Mouse (Mus musculus): ENCODE results near the gene Nat8. TPM values are rescaled to one million over a fixed set of nuclear protein-coding genes. Genes with fewer than 3 reads are reported as not detected.
"Not testable (repeated sequence)": the region's sequence is repeated elsewhere in the genome, so short reads cannot be mapped to it uniquely, and the experiment has no call there.

Gene Nat8
- polyA plus RNA-seq, 1 experiment from 2014 or later: not detected

DNA sequence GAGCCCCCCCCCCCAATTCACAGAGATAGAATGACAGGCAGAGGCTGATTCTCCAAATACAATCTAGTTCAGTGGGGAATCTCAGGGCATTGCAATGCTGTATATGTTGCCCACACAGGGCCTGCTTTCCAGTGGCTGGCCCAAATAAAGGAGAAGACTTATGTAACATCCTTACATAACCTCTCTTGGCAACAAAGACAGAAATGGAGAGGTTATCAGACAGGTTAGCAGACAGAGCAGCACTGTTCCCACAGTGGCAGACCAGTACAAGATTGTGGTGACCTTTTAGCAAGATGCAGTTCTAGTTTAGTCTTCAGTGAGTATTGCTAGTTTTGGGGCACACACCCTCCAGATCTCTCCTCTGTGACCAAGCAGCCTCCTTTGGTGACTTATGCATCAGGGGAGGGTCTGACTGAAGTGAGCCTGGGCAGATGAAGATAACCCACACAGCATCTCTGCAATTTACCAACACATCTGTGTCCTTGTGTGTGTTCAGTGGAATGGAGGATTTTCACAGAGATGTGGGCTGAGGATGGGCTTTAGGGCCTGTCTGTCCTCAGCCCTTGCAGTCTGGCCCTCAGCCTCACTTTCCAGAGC lies 2.7 kb upstream of the Nat8 start:
- not testable (repeated sequence) for H3K9ac ChIP-seq; H3K9me3 ChIP-seq; ATAC-seq (ENCODE audit: insufficient number of reproducible peaks, insufficient read depth, low FRiP score, low TSS enrichment, low read depth); H3K4me2 ChIP-seq; H3K27ac ChIP-seq; H3K36me3 ChIP-seq; H3K27me3 ChIP-seq; H3K4me1 ChIP-seq; H3K4me3 ChIP-seq

DNA sequence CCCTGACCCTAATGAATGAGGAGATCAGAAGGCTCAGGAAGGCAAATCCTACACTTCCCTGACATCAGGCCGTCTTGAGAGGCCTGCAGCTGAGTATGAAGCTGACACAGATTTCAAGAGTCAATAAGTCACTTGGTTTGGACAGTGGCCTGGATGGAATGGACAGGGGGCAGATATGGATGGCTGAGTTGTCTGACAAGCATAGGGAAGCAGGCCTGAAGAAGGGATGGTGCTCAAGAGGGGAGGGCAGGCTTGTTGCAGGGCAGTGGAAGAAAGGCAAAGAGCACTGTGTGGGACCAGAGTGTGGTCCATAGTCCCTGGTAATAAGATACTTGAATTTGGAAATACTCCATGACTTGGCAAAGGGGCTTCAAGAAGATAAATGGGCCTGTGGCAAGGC lies 2.4 kb downstream of the Nat8 start:
- Histone ChIP-seq H3K9me3 (no peaks in the 10 kb centered on the region), H3K36me3 (no peaks in the 10 kb centered on the region), H3K4me2 (no peak overlapping the region), H3K4me1 (no peaks in the 10 kb centered on the region), H3K27ac (no peak overlapping the region), H3K9ac (no peak overlapping the region), H3K4me3 (no peak overlapping the region), H3K27me3 (no peaks in the 10 kb centered on the region)
- WGBS: 58% methylated on average over 1 of the region's 1 CpGs
- ATAC-seq (ENCODE audit: insufficient number of reproducible peaks, insufficient read depth, low FRiP score, low TSS enrichment, low read depth): no peak

DNA sequence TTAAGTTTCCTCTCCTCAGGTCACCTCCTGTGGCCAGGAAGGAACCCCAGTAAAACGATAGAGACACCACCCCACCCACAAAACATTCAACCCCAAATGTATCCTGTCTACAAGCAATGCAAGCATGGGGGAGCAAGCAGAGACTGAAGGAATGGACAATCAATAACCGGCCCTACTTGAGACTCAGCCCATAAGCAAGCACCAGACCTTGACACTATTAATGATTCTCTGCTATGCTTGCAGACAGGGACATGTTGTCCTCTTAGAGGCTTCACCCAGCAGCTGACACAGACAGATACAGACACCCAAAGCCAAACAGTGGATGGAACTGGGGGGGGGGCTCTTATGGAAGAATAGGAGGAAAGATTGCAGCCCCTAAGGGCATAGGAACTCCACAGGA lies 6.0 kb downstream of the Nat8 start:
- H3K4me3 ChIP-seq: no peak overlapping the region
- no peak overlapping the region for H3K4me2 ChIP-seq
- 86% methylated on average over 2 of the region's 2 CpGs for WGBS
- H3K27me3 ChIP-seq: no peaks in the 10 kb centered on the region
- H3K9me3 ChIP-seq: no peaks in the 10 kb centered on the region
- H3K9ac ChIP-seq: no peak overlapping the region
- no peak for ATAC-seq (ENCODE audit: insufficient number of reproducible peaks, insufficient read depth, low FRiP score, low TSS enrichment, low read depth)
- no peak overlapping the region for H3K27ac ChIP-seq
- H3K36me3 ChIP-seq: no peaks in the 10 kb centered on the region
- no peaks in the 10 kb centered on the region for H3K4me1 ChIP-seq

DNA sequence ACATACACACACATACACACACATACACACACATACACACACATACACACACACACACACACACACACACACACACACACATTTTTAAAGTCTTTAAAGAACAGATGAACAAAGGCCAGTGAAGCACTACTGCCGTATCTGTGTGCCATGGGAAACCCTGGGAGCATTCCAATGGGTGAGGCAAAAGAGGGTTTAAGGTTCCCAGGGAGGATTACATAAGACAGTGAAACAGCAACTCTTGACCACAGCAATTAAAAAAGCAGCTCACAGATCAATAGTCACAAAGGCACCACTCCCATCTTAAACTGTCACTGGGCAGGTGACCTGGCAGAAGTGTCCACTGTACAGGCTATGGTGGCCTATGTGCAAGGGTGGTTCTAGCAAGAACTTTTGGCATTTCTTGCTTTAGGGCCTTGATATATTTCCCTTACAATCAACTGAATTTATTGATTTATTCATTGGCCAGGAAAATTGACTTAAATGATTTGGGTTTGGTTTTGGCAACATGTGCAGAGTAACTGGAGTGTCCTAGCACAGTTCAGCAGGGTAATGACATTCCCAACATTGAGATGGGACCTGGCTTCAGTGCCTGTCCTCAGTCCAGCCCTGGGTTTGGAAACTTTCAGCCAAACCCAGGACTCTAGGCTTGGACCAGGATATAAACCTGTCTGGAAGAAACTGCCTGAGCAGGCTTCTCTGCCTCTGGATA lies 8.3 kb downstream of the Nat8 start:
- Histone ChIP-seq H3K4me2 (no peak overlapping the region), H3K4me1 (no peaks in the 10 kb centered on the region), H3K4me3 (no peak overlapping the region), H3K27me3 (no peaks in the 10 kb centered on the region), H3K9me3 (no peaks in the 10 kb centered on the region), H3K9ac (no peak overlapping the region), H3K27ac (no peak overlapping the region), H3K36me3 (no peaks in the 10 kb centered on the region)
- no peak for ATAC-seq (ENCODE audit: insufficient number of reproducible peaks, insufficient read depth, low FRiP score, low TSS enrichment, low read depth)
- 88% methylated on average over 1 of the region's 1 CpGs for WGBS

DNA sequence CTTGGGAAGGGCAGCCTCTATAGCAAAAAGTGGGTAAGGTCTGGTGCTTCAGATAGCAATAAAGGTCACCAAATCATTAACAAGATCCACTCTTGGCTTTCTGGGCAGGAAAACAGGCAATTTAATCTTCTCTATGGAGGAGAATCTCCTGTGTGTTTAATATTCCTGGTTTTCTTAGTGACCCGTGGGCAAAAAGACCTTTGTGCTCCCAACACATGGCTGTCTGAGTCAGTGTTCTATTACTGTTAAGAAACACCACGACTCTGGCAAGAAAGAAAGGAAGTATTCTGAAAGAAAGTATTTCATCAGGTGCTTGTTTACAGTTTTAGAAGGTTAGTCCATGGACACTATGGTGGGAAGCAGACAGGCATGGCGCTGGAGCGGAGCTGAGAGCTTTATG lies 9.6 kb downstream of the Nat8 start:
- ATAC-seq (ENCODE audit: insufficient number of reproducible peaks, insufficient read depth, low FRiP score, low TSS enrichment, low read depth): no peak
- Histone ChIP-seq H3K27ac (no peak overlapping the region), H3K9ac (no peak overlapping the region), H3K36me3 (no peaks in the 10 kb centered on the region), H3K4me1 (no peaks in the 10 kb centered on the region), H3K4me3 (no peak overlapping the region), H3K9me3 (no peaks in the 10 kb centered on the region), H3K4me2 (no peak overlapping the region), H3K27me3 (no peaks in the 10 kb centered on the region)
- 84% methylated on average over 4 of the region's 4 CpGs for WGBS

DNA sequence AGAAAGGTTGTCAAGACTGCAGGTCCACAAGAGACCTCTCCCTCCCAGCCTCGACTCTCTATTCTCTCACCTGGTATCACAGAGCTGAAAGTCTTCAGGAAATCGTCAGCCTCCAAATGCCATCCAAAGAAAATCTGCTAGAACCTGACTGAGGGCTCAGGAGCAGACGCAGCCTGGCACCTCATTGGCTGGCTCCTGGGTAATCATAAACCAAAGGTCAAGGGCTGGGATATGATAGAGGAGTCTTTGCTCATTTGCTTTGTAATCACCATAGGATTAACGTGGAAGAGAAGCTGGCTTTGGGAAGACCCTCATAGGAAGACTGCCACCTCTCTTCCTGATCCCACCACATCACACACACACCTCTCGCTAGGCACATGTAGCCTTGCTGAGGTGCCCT lies 11.0 kb downstream of the Nat8 start, which contains the start of the genes Nat8f6 and Nat8f5:
TSS of gene Nat8f6 (minus strand) at position 118 of the 400 bp plus-strand sequence.
TSS of gene Nat8f5 (minus strand) at position 136 of the 400 bp plus-strand sequence.
- ATAC-seq (ENCODE audit: insufficient number of reproducible peaks, insufficient read depth, low FRiP score, low TSS enrichment, low read depth): no peak
- Histone ChIP-seq H3K27me3 (no peaks in the 10 kb centered on the region), H3K4me2 (no peak within 1 kb of the TSS), H3K4me3 (no peak within 1 kb of the TSS), H3K9me3 (no peaks in the 10 kb centered on the region), H3K9ac (no peak within 1 kb of the TSS), H3K27ac (no peak within 1 kb of the TSS), H3K4me1 (no peaks in the 10 kb centered on the region), H3K36me3 (no peaks in the 10 kb centered on the region)
- WGBS: 81% methylated on average over 5 of the region's 5 CpGs

DNA sequence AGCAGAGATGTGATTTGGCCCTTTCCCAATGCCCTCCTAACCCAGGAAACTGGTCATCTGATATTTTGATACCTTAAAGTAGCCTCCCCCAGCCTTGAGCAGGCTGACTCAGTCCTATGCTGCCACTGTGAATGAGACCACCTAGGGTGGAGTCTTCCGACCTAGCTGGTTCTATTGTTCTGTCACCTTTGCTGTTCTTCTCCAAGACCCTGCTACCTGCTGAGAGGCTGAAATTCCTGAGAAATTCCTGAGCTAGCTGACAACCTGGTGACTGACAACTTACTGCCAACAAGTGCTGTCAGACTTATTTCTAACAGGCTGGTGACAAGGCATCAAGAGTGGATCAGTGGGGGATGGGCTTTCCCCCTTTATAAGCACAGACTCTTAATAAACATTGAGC lies 13.5 kb downstream of the Nat8 start:
- H3K9me3 ChIP-seq: no peaks in the 10 kb centered on the region
- H3K4me2 ChIP-seq: no peak overlapping the region
- no peak overlapping the region for H3K4me3 ChIP-seq
- no peak overlapping the region for H3K9ac ChIP-seq
- no peaks in the 10 kb centered on the region for H3K36me3 ChIP-seq
- no peak for ATAC-seq (ENCODE audit: insufficient number of reproducible peaks, insufficient read depth, low FRiP score, low TSS enrichment, low read depth)
- no peaks in the 10 kb centered on the region for H3K27me3 ChIP-seq
- H3K27ac ChIP-seq: no peak overlapping the region
- 47% methylated on average over 1 of the region's 1 CpGs for WGBS
- no peaks in the 10 kb centered on the region for H3K4me1 ChIP-seq

DNA sequence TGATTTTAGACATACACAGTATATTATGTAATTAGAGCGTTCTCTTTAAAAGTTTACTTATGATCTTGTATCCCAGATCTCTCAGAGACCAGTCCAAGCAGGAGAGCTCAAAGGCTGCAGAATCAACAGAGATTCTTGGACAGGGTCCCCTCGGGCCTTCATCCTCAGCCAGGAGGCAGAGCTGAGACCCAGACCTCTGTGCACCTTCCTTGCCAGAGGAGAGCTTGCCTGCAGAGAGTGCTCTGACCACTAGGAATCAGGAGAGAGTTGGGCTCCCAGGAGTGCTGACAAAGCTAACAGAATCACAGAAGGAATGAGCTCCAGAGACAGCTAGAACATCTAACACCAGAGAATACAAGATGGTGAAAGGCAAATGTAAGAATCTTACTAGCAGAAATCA lies 18.5 kb downstream of the Nat8 start:
- no peak for ATAC-seq (ENCODE audit: insufficient number of reproducible peaks, insufficient read depth, low FRiP score, low TSS enrichment, low read depth)
- H3K36me3 ChIP-seq: no peaks in the 10 kb centered on the region
- H3K9ac ChIP-seq: no peak overlapping the region
- no peak overlapping the region for H3K4me3 ChIP-seq
- no peaks in the 10 kb centered on the region for H3K27me3 ChIP-seq
- 87% methylated on average over 2 of the region's 2 CpGs for WGBS
- no peak overlapping the region for H3K27ac ChIP-seq
- no peaks in the 10 kb centered on the region for H3K9me3 ChIP-seq
- no peaks in the 10 kb centered on the region for H3K4me1 ChIP-seq
- H3K4me2 ChIP-seq: no peak overlapping the region

DNA sequence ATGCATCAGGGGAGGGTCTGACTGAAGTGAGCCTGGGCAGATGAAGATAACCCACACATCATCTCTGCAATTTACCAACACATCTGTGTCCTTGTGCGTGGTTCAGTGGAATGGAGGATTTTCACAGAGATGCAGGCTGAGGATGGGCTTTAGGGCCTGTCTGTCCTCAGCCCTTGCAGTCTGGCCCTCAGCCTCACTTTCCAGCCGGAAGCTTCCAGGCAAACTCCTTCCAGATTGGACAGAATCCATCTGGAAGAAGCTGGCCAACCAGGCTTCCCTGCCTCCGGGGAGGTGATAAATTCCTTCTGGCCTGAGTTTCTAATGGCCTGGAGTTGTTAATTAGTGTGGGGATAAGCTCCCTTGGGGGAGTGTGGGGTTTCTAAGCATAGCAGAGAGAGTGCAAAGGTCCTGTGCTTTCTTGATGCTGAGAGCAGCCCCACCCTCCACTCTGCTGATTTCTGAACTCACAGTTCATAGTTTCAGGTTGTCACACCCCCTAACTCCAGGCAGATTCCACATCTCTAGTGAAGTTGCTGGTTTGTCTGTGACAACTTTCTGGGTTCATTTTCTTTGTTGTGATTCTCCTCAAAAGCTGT lies 20.8 kb downstream of the Nat8 start:
- WGBS: 55% methylated on average over 3 of the region's 3 CpGs
- H3K9ac ChIP-seq; ATAC-seq (ENCODE audit: insufficient number of reproducible peaks, insufficient read depth, low FRiP score, low TSS enrichment, low read depth); H3K9me3 ChIP-seq; H3K4me2 ChIP-seq; H3K27me3 ChIP-seq; H3K36me3 ChIP-seq; H3K4me1 ChIP-seq; H3K27ac ChIP-seq; H3K4me3 ChIP-seq: not testable (repeated sequence)

DNA sequence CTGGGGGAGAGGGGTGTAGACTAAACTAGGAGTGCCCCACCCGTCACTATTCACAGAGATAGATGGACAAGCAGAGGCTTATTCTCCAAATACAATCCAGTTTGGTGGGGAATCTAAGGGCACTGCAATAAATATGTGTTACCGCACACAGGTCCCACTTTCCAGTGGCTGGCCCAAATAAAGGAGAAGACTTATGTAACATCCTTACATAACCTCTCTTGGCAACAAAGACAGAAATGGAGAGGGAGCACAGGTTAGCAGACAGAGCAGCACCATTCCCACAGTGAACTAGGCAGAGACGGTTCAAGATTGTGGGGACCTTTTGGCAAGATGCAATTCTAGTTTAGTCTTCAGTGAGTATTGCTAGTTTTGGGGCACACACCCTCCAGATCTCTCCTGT lies 21.4 kb downstream of the Nat8 start:
- H3K4me2 ChIP-seq; H3K4me3 ChIP-seq; H3K4me1 ChIP-seq; H3K9me3 ChIP-seq; H3K27me3 ChIP-seq; H3K36me3 ChIP-seq; H3K9ac ChIP-seq; ATAC-seq (ENCODE audit: insufficient number of reproducible peaks, insufficient read depth, low FRiP score, low TSS enrichment, low read depth); H3K27ac ChIP-seq: not testable (repeated sequence)
- WGBS: 96% methylated on average over 3 of the region's 3 CpGs

DNA sequence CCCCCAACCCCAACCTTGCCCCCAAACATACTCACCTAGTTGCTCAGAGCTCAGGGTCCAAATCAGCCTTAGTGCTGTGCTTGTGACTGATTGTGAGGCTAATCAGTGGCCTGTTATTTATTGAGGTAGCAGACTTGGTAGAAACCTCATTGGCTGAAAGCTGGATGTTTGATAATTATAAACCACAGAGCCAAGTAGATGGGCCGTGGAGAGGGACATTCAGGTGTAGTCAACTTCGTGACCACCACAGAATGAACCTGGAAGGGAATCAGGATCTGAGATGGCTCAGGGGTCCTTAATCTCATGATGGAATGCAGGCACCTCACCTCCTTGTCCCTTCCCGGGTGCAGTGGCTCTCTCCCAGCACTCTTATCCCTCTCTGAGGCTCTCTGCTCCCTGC lies 22.1 kb downstream of the Nat8 start:
- not testable (repeated sequence) for H3K4me1 ChIP-seq; H3K9me3 ChIP-seq; H3K4me2 ChIP-seq; ATAC-seq (ENCODE audit: insufficient number of reproducible peaks, insufficient read depth, low FRiP score, low TSS enrichment, low read depth); H3K9ac ChIP-seq; H3K4me3 ChIP-seq; H3K27me3 ChIP-seq; H3K36me3 ChIP-seq; H3K27ac ChIP-seq
- WGBS: 75% methylated on average over 3 of the region's 3 CpGs

DNA sequence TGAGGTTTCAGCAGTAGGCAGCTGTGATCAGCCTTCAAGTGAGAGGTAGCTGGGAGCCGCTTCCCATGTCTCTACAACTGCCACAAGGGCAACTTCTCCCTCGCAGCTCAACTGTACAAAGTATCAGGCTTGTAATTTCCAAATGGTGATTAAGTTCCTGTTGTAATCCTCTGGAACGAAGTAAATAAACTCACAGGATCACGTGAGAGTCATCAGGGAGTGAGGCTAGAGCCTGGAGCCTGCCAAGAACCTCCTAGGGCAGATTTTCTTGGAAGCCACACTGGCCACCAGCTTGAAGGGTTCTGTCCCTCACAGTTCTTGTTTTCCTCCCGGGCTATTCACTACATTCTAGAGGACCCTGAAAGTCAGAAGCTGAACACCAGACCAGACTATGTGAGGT lies 28.7 kb downstream of the Nat8 start:
- H3K4me1 ChIP-seq; H3K9ac ChIP-seq; ATAC-seq (ENCODE audit: insufficient number of reproducible peaks, insufficient read depth, low FRiP score, low TSS enrichment, low read depth); H3K4me3 ChIP-seq; H3K36me3 ChIP-seq; H3K9me3 ChIP-seq; H3K27me3 ChIP-seq; H3K4me2 ChIP-seq; H3K27ac ChIP-seq: not testable (repeated sequence)
- 70% methylated on average over 5 of the region's 5 CpGs for WGBS
